Mouse (Mus musculus) lung, adult 10 weeks (tissue): ENCODE measurements around the gene Spta1. TPM values are rescaled to one million over a fixed set of nuclear protein-coding genes. Genes with fewer than 3 reads are reported as not detected.

ENCODE experiments used
- polyA plus RNA-seq: library from polyadenylated mRNA; stranded (reverse); fragments of 350-450 nt; fragmentation: Illumina TruSeq; extraction: RNeasy Lipid Tissue Mini Kit (QIAGEN cat#74804); gene quantifications from one replicate; pipeline ENCODE4 v1.2.3, GENCODE M21; 2014; ENCODE audit warnings: low read depth, low replicate concordance; ENCODE audit not compliant: insufficient read depth

Spta1 gene
- polyA plus RNA-seq = 0.08 TPM

DNA sequence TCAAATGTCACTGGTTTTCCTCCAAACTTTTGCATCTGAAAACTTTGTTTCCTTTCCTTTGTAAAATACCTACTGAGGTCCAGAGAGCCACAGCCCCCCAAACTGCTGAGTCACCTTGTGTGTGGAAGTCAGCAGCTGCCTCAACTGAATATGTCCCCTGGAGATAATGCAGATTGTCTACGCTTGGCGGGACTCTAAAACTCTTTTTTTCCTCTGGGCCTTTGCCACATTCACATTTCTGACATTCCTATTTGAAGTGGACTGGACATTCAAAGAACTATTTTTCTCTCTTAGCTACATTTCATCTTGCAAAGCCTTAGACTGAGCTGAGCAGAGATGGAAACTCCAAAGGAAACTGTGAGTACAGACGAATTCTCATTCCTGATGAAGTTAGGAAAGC, at the start of gene Spta1:
Gene Spta1, plus strand, starts transcription at position 172 of the 400 bp plus-strand sequence.

DNA sequence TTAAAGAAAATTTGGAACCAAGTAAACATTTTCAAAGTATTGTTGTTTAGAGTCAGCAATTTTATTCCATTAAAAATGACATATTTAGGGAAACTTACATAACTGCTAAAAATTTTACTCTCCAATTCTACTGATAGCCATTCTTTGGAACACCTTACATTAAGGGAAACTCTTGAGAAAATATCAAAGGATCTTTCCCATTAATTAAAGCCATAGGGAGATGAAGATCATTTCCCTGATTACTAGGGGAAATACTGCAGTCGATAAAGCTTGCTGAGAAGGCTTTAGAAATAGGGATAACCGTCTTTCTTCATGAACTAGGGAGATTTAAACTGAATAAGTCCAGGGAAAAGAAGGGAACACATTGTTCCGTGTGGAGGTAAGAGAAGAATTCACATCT, 41.4 kb upstream of the Spta1 start, which contains the start of gene Olfr424:
Gene Olfr424, plus strand, starts transcription at position 301 of the 400 bp plus-strand sequence.

DNA sequence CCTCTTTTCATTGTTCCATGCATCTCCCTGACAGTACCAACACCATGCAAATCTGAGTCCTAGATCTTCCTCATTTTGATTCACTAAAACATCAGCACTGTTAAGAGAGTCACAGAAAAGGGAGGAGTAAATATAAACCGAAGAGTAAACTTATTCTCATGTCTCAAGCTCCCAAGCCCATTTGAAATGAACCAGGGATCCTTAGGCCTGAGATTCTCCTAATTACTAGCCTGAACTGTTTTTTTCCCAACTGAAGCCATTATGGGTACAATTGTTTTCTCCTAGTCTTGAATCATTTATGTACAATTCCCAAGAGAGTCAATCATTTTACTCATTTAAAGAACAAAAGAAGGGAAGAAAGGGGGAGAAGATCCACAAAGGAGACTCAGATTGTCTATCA, 17.2 kb upstream of the Spta1 start, which contains the start of gene Olfr420:
Gene Olfr420, plus strand, starts transcription at position 301 of the 400 bp plus-strand sequence.

DNA sequence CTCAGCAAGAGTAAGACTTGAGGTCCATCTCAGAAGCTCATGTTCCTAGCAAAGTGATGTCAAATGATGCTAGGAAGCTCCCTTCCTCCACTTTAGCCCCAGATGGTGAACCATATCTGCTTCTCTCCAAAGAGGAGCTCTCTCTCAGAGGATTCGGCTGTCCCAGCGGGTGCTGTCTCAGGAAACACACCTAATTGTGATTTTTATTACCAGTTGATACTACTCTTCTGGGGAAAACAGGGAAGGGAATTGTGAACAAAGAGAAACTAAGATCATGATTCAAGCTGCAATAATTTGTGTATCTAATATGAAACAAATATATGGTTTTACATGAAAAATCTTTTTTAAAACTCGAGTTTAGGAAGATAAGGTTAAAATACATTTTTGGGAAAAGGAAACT, 79.4 kb downstream of the Spta1 start, which contains the start of gene Olfr419:
Gene Olfr419, minus strand, starts transcription at position 101 of the 400 bp plus-strand sequence.

Other genes with a start within 250 kb of the Spta1 start
- 28.8 TPM for gene Mndal, start 230.3 kb upstream of the Spta1 start, polyA plus RNA-seq
- 13.6 TPM for gene Ifi203, start 230.1 kb upstream of the Spta1 start, polyA plus RNA-seq
- gene Ifi202b, start 190.0 kb upstream of the Spta1 start, polyA plus RNA-seq = not detected
- gene Ifi205, start 141.0 kb upstream of the Spta1 start, polyA plus RNA-seq = 6.5 TPM
- gene Olfr433, start 132.1 kb upstream of the Spta1 start, polyA plus RNA-seq = not detected
- not detected for gene Olfr432, start 123.6 kb upstream of the Spta1 start, polyA plus RNA-seq
- not detected for gene Olfr430, start 106.2 kb upstream of the Spta1 start, polyA plus RNA-seq
- not detected for gene Olfr429, start 88.4 kb upstream of the Spta1 start, polyA plus RNA-seq
- gene Olfr427, start 75.9 kb upstream of the Spta1 start, polyA plus RNA-seq = not detected
- not detected for gene Olfr231, start 51.6 kb upstream of the Spta1 start, polyA plus RNA-seq
- not detected for gene Olfr424, start 41.3 kb upstream of the Spta1 start, polyA plus RNA-seq
- gene Olfr420, start 17.1 kb upstream of the Spta1 start, polyA plus RNA-seq = not detected
- not detected for gene Olfr419, start 79.3 kb downstream of the Spta1 start, polyA plus RNA-seq
- not detected for gene Mptx1, start 157.7 kb downstream of the Spta1 start, polyA plus RNA-seq
- not detected for gene Olfr417, start 192.3 kb downstream of the Spta1 start, polyA plus RNA-seq
- not detected for gene Olfr248, start 218.3 kb downstream of the Spta1 start, polyA plus RNA-seq